ENCODE assay signal across 8 mouse cellular contexts in genomic region chr9:54501453-54502110, GRCm38 (mm10). TPM values are rescaled to one million over a fixed set of nuclear protein-coding genes. Genes with fewer than 3 reads are reported as not detected.
A peak's percentile ranks its signal among the peaks of the same experiment; 100 is the strongest.
DNase-seq lines count a peak whose midpoint lies in the region; ATAC-seq and TF ChIP-seq lines count a peak whose summit lies in the region.

TSS of gene Dmxl2 (minus strand) at chr9:54501626.

- H3K27me3 ChIP-seq in hindbrain, postnatal 0 days (ENCODE audit: insufficient read depth, low read length) = no peaks in the 10 kb centered on the region

- no peaks in the 10 kb centered on the region for H3K9me3 ChIP-seq in hindbrain, postnatal 0 days (ENCODE audit: low read length)

- H3K27ac ChIP-seq in gastrocnemius, adult 2 months = peak within 1 kb of the TSS; percentile 88
- peak within 1 kb of the TSS; percentile 90 for H3K27ac ChIP-seq in hindbrain, postnatal 0 days

- DNase-seq in WW6 (ENCODE audit: low read depth, low spot score) = peak; percentile 71
- DNase-seq in cerebellum, postnatal 25 days = peak; percentile 93 to 97
- peak; percentile 94 for DNase-seq in gastrocnemius, adult 2 months
- DNase-seq in hindbrain, postnatal 0 days (ENCODE audit: low spot score) = peak; percentile 98
- DNase-seq in left cerebral cortex, adult 8-10 months (ENCODE audit: low spot score in 2 of 2) = peak; percentile 70 to 90
- peak; percentile 90 for DNase-seq in right cerebral cortex, adult 18-20 months
- peak; percentile 90 for DNase-seq in urinary bladder, postnatal 14 days (ENCODE audit: low spot score)

- peak; percentile 96 for ATAC-seq in hindbrain, postnatal 0 days
- peak; percentile 87 for ATAC-seq in megakaryocyte, adult 5-6 weeks (ENCODE audit: poor library complexity, severe bottlenecking)

- intact Hi-C loops in gastrocnemius, adult 2 months (cut with DNase I) = loop anchor here (5.0 kb wide), 1 partner anchor 46 kb away; no protein-coding TSS in a partner anchor

- TF ChIP-seq CTCF in gastrocnemius, adult 2 months (IDR thresholded peaks at IDR 0.05) = no peak
- no peak for TF ChIP-seq CTCF in hindbrain, postnatal 0 days (IDR thresholded peaks at IDR 0.05; ENCODE audit: low read depth)

- 0 out of 2 replicates have a peak, but pooled peaks cover 6% of the 10 kb centered on the region for H3K4me1 ChIP-seq in hindbrain, postnatal 0 days (ENCODE audit: insufficient read depth, low read length)

- no peaks in the 10 kb centered on the region for H3K36me3 ChIP-seq in hindbrain, postnatal 0 days (ENCODE audit: insufficient read depth, low read length)

- peak within 1 kb of the TSS; percentile 84 for H3K4me3 ChIP-seq in gastrocnemius, adult 2 months
- peak within 1 kb of the TSS; percentile 68 for H3K4me3 ChIP-seq in hindbrain, postnatal 0 days (ENCODE audit: low read length)

- WGBS in hindbrain, postnatal 0 days = 5% methylated on average over 75 of the region's 99 CpGs

- peak within 1 kb of the TSS; percentile 71 for H3K4me2 ChIP-seq in hindbrain, postnatal 0 days (ENCODE audit: low read depth, low read length)

- H3K9ac ChIP-seq in hindbrain, postnatal 0 days (replicated peaks; ENCODE audit: low read length) = peak within 1 kb of the TSS; percentile 92

RNA-seq across cellular contexts. Expression of gene Dmxl2, which starts in this region (rescaled TPM):
- total RNA-seq in gastrocnemius, adult 2 months (2021) = 1 to 10 TPM; 3.0 to 3.1 TPM
- total RNA-seq in hindbrain, postnatal 0 days (2014; rRNA removed) = 106 and 124 TPM in 2 replicates
- 42.9 and 46.2 TPM in 2 replicates for polyA plus RNA-seq in hindbrain, postnatal 0 days (2015; fragmentation: Nextera tagmentation; extraction: Ambion mirVana)
- total RNA-seq in left cerebral cortex, adult 8-10 months (2022) = 100 to 1,000 TPM; 185 to 210 (median 193) TPM
- total RNA-seq in megakaryocyte, adult 5-6 weeks (2015) = 23.7 and 24.0 TPM in 2 replicates
- 17.9 and 21.1 TPM in 2 replicates for total RNA-seq in megakaryocyte, adult 5-6 weeks (2017)

Comparison
In these comparisons a context has a peak if more than half of its experiments do, and no peak if none do; other contexts are left out.
1. Peak in every context shown above with its lines: DNase-seq, ATAC-seq, H3K4me3 ChIP-seq and H3K27ac ChIP-seq.
2. RNA of gene Dmxl2 (total RNA-seq): 185 to 210 TPM in left cerebral cortex, adult 8-10 months, 106 to 124 TPM in hindbrain, postnatal 0 days and 17.9 to 24.0 TPM in megakaryocyte, adult 5-6 weeks; 3.0 to 3.1 TPM in gastrocnemius, adult 2 months; every median in the first group is over 4 times any median in the second.